Comparison of ENCODE assay signal across 18 mouse cellular contexts in genomic region chr17:62692242-62692641, GRCm38 (mm10).
DNase-seq lines count a peak whose midpoint lies in the region; ATAC-seq and TF ChIP-seq lines count a peak whose summit lies in the region.
"Had no signal": no experiment of that assay in that cellular context is flagged by ENCODE, and none has a peak within 500 bp of the region (broad histone marks: within the 10 kb centered on the region; RNA-seq: fewer than 3 reads in every experiment).

No protein-coding gene starts in this region.

- H3K36me3 ChIP-seq in midbrain, embryonic 12.5 days = no peaks in the 10 kb centered on the region
- no peaks in the 10 kb centered on the region for H3K36me3 ChIP-seq in midbrain, postnatal 0 days (ENCODE audit: insufficient read depth, low read length)
- no peaks in the 10 kb centered on the region for H3K36me3 ChIP-seq in ES-Bruce4 (ENCODE audit: control insufficient read depth, insufficient read depth, low read length, poor library complexity, severe bottlenecking)
- no peaks in the 10 kb centered on the region for H3K36me3 ChIP-seq in forebrain, embryonic 15.5 days
- H3K36me3 ChIP-seq: embryonic facial prominence, embryonic 15.5 days; hindbrain, embryonic 12.5 days; liver, embryonic 15.5 days had no signal

- H3K27me3 ChIP-seq in midbrain, embryonic 12.5 days = no peaks in the 10 kb centered on the region
- H3K27me3 ChIP-seq in midbrain, postnatal 0 days (ENCODE audit: insufficient read depth, low read length) = no peaks in the 10 kb centered on the region
- no peaks in the 10 kb centered on the region for H3K27me3 ChIP-seq in ES-Bruce4 (ENCODE audit: control insufficient read depth, insufficient read depth, low read length, poor library complexity, severe bottlenecking)
- no peaks in the 10 kb centered on the region for H3K27me3 ChIP-seq in Patski
- no peaks in the 10 kb centered on the region for H3K27me3 ChIP-seq in forebrain, embryonic 15.5 days
- H3K27me3 ChIP-seq: CH12.LX; embryonic facial prominence, embryonic 15.5 days; hindbrain, embryonic 12.5 days; liver, embryonic 15.5 days had no signal

- no peak overlapping the region for H3K4me3 ChIP-seq in midbrain, embryonic 12.5 days
- H3K4me3 ChIP-seq in midbrain, postnatal 0 days (ENCODE audit: low read depth, low read length) = no peak overlapping the region
- H3K4me3 ChIP-seq in ES-Bruce4 (ENCODE audit: low read depth, low read length) = no peak overlapping the region
- H3K4me3 ChIP-seq in forebrain, embryonic 15.5 days = no peak overlapping the region
- H3K4me3 ChIP-seq: embryonic facial prominence, embryonic 15.5 days; hindbrain, embryonic 12.5 days; liver, embryonic 15.5 days had no signal

- CTCF ChIA-PET in Patski (lab: Charles Lee) = no interaction called here

- H3K4me1 ChIP-seq in midbrain, embryonic 12.5 days = peaks cover 38% of the 10 kb centered on the region
- H3K4me1 ChIP-seq in midbrain, postnatal 0 days (ENCODE audit: insufficient read depth, low read length) = no peaks in the 10 kb centered on the region; the same call in 1 of the 2 replicates
- H3K4me1 ChIP-seq in ES-Bruce4 (ENCODE audit: control insufficient read depth, insufficient read depth, low read length) = no peaks in the 10 kb centered on the region
- peaks cover 8% of the 10 kb centered on the region for H3K4me1 ChIP-seq in forebrain, embryonic 15.5 days
- H3K4me1 ChIP-seq: liver, embryonic 15.5 days had no signal

- no peak for TF ChIP-seq EP300 in ES-Bruce4 (IDR thresholded peaks at IDR 0.05; ENCODE audit: insufficient read depth, low read depth, low read length)

- no peak for TF ChIP-seq CTCF in midbrain, postnatal 0 days (IDR thresholded peaks at IDR 0.05)
- TF ChIP-seq CTCF in ES-Bruce4 (IDR thresholded peaks at IDR 0.05; ENCODE audit: low read depth, low read length) (no peak), Patski (IDR thresholded peaks at IDR 0.05) (no peak)

- H3K27ac ChIP-seq in midbrain, embryonic 12.5 days (replicated peaks) = peak overlapping the region; percentile 47
- no peak overlapping the region for H3K27ac ChIP-seq in midbrain, postnatal 0 days (ENCODE audit: low read depth, low read length)
- peak overlapping the region; percentile 19; the same call in 1 of the 2 replicates for H3K27ac ChIP-seq in ES-Bruce4 (ENCODE audit: insufficient read depth, low read length)
- H3K27ac ChIP-seq in forebrain, embryonic 15.5 days (replicated peaks) = no peak overlapping the region
- H3K27ac ChIP-seq: embryonic facial prominence, embryonic 15.5 days; hindbrain, embryonic 12.5 days; liver, embryonic 15.5 days; stomach, postnatal 0 days had no signal

- TF ChIP-seq POLR2A in ES-Bruce4 (IDR thresholded peaks at IDR 0.05; ENCODE audit: insufficient read depth, low read length) = no peak

- peak; percentile 49 for ATAC-seq in midbrain, embryonic 12.5 days (ENCODE audit: low FRiP score, low read depth)
- no peak for ATAC-seq in midbrain, postnatal 0 days (ENCODE audit: low FRiP score)
- peak; percentile 19 for ATAC-seq in Patski
- peak; percentile 21; the same call in 1 of the 2 replicates for ATAC-seq in forebrain, embryonic 15.5 days (replicated peaks)
- ATAC-seq: lung, postnatal 0 days had no signal

- H3K4me2 ChIP-seq in midbrain, embryonic 12.5 days (replicated peaks) = no peak overlapping the region
- no peak overlapping the region for H3K4me2 ChIP-seq in midbrain, postnatal 0 days (ENCODE audit: low read depth, low read length, poor library complexity, severe bottlenecking)
- H3K4me2 ChIP-seq in forebrain, embryonic 15.5 days (replicated peaks) = no peak overlapping the region
- H3K4me2 ChIP-seq: embryonic facial prominence, embryonic 15.5 days; hindbrain, embryonic 12.5 days; liver, embryonic 15.5 days had no signal

- DNase-seq in midbrain, postnatal 0 days (ENCODE audit: low spot score) = no peak
- no peak for DNase-seq in Patski (ENCODE audit: low read depth, low spot score)
- no peak for DNase-seq in ovary, postnatal 36 days (ENCODE audit: low spot score)
- no peak for DNase-seq in layer of hippocampus, adult 9-11 months
- DNase-seq: cerebellum, postnatal 14 days; embryo, embryonic 11 days; kidney, adult 2 months; kidney, postnatal 36 days; thymus, postnatal 25 days had no signal

- H3K9me3 ChIP-seq in midbrain, embryonic 12.5 days = no peaks in the 10 kb centered on the region
- no peaks in the 10 kb centered on the region for H3K9me3 ChIP-seq in midbrain, postnatal 0 days (ENCODE audit: low read length)
- H3K9me3 ChIP-seq in ES-Bruce4 (replicated peaks; ENCODE audit: control insufficient read depth, insufficient read depth, low read length, poor library complexity, severe bottlenecking) = no peaks in the 10 kb centered on the region
- H3K9me3 ChIP-seq in forebrain, embryonic 15.5 days = no peaks in the 10 kb centered on the region
- H3K9me3 ChIP-seq: embryonic facial prominence, embryonic 15.5 days; hindbrain, embryonic 12.5 days; liver, embryonic 15.5 days had no signal

- 21% methylated on average over 4 of the region's 4 CpGs for WGBS in midbrain, embryonic 12.5 days
- 42% methylated on average over 4 of the region's 4 CpGs for WGBS in midbrain, postnatal 0 days
- 11% methylated on average over 4 of the region's 4 CpGs for WGBS in forebrain, embryonic 15.5 days

- in situ Hi-C loops in Patski (cut with MboI; ENCODE audit: low pct_unique_long_range_greater_than_20kb) = no loop called here

- no peak overlapping the region for H3K9ac ChIP-seq in midbrain, embryonic 12.5 days (replicated peaks)
- no peak overlapping the region for H3K9ac ChIP-seq in midbrain, postnatal 0 days (replicated peaks; ENCODE audit: low read length, poor library complexity, severe bottlenecking)
- H3K9ac ChIP-seq in ES-Bruce4 (ENCODE audit: low read depth, poor library complexity, severe bottlenecking) = no peak overlapping the region
- no peak overlapping the region for H3K9ac ChIP-seq in forebrain, embryonic 15.5 days (replicated peaks)
- H3K9ac ChIP-seq: embryonic facial prominence, embryonic 15.5 days; hindbrain, embryonic 12.5 days; liver, embryonic 15.5 days had no signal

- POLR2A ChIA-PET in Patski (lab: Charles Lee) = no interaction called here

Comparison
In these comparisons a context has a peak if more than half of its experiments do, and no peak if none do; other contexts are left out.
1. H3K27ac ChIP-seq: peak in midbrain, embryonic 12.5 days (single experiment) and ES-Bruce4 (single experiment); none in midbrain, postnatal 0 days (single experiment) and forebrain, embryonic 15.5 days (single experiment).